Mouse (Mus musculus): ENCODE results near the gene Pcdh17.

Gene Pcdh17

GRCm38 (mm10) chr14:84443288-84443686 lies at the start of gene Pcdh17:
Gene Pcdh17, plus strand, starts transcription at chr14:84443563.
- peak; percentile 47 to 60 for DNase-seq (ENCODE audit: low spot score in 2 of 2)

GRCm38 (mm10) chr14:84397137-84397536 lies 46.2 kb upstream of the Pcdh17 start:
- no peak for DNase-seq (ENCODE audit: low spot score in 2 of 2)

- DNase-seq (ENCODE audit: low spot score in 2 of 2), result no peak
These were observed 18.6 kb upstream of the Pcdh17 start for GRCm38 (mm10) chr14:84424736-84425135.

GRCm38 (mm10) chr14:84426616-84427015 lies 16.7 kb upstream of the Pcdh17 start:
- no peak for DNase-seq (ENCODE audit: low spot score in 2 of 2)

- DNase-seq (ENCODE audit: low spot score in 2 of 2), result no peak
These were observed 5.1 kb upstream of the Pcdh17 start for GRCm38 (mm10) chr14:84438066-84438770.

GRCm38 (mm10) chr14:84440903-84441302 lies 2.5 kb upstream of the Pcdh17 start:
- no peak for DNase-seq (ENCODE audit: low spot score in 2 of 2)

- DNase-seq (ENCODE audit: low spot score in 2 of 2), result no peak
These were observed 655 bp upstream of the Pcdh17 start for GRCm38 (mm10) chr14:84442528-84443287.

- DNase-seq (ENCODE audit: low spot score in 2 of 2), result no peak
These were observed 398 bp downstream of the Pcdh17 start for GRCm38 (mm10) chr14:84443761-84444160.

- DNase-seq (ENCODE audit: low spot score in 2 of 2), result no peak
These were observed 906 bp downstream of the Pcdh17 start for GRCm38 (mm10) chr14:84444276-84444662.

GRCm38 (mm10) chr14:84444663-84445502 lies 1.5 kb downstream of the Pcdh17 start:
- no peak for DNase-seq (ENCODE audit: low spot score in 2 of 2)

GRCm38 (mm10) chr14:84445503-84446410 lies 2.4 kb downstream of the Pcdh17 start:
- DNase-seq (ENCODE audit: low spot score in 2 of 2), result no peak

- no peak for DNase-seq (ENCODE audit: low spot score in 2 of 2)
These were observed 3.1 kb downstream of the Pcdh17 start for GRCm38 (mm10) chr14:84446411-84446915.

- DNase-seq (ENCODE audit: low spot score in 2 of 2), result no peak
These were observed 3.7 kb downstream of the Pcdh17 start for GRCm38 (mm10) chr14:84446941-84447641.

- no peak for DNase-seq (ENCODE audit: low spot score in 2 of 2)
These were observed 4.5 kb downstream of the Pcdh17 start for GRCm38 (mm10) chr14:84447661-84448380.

GRCm38 (mm10) chr14:84448381-84448771 lies 5.0 kb downstream of the Pcdh17 start:
- DNase-seq (ENCODE audit: low spot score in 2 of 2), result no peak

GRCm38 (mm10) chr14:84454074-84454845 lies 10.9 kb downstream of the Pcdh17 start:
- DNase-seq (ENCODE audit: low spot score in 2 of 2), result no peak

GRCm38 (mm10) chr14:84475491-84475890 lies 32.1 kb downstream of the Pcdh17 start:
- no peak for DNase-seq (ENCODE audit: low spot score in 2 of 2)

GRCm38 (mm10) chr14:84476336-84476735 lies 33.0 kb downstream of the Pcdh17 start:
- no peak for DNase-seq (ENCODE audit: low spot score in 2 of 2)

- no peak for DNase-seq (ENCODE audit: low spot score in 2 of 2)
These were observed 33.5 kb downstream of the Pcdh17 start for GRCm38 (mm10) chr14:84476906-84477305.

Measured in natural killer cell, adult 2 months (primary cell).